ENCODE assay signal across 1 mouse cellular context in the genomic region with DNA sequence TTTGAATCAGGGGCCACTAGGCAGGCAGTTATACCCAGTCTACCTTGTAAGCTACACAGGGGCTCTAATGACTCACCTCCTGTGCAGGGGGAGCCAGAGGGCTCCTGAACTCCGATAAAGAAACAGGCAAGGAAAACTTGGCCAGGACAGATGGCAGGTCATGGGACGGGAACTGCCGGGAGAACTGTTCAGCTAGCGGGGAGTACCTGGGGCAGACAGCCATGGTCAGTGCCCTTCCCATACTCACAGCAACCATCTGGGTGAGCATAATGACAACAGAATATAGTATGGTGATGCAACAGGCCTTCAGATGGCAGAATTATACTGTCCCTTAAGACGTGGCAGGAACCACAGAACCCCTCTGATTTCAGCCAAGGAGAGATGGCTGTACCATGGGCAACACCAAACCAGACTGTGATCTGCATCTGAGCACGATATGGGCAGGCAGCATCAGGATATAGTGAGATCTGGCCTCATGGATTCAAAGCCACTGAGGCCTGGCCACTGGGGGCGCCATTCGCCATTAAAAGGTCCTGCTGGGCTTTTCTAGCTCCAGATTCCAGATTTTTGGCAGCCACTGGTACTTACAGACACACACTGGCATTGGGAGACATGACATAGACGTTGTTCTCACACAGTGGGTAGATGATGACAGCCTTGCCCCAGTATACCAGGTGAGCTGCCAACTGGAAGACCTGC.
TF ChIP-seq lines count a peak whose summit lies in the region.

No protein-coding gene starts in this region.

TF ChIP-seq in C2C12, 6 proteins besides CTCF, POLR2A, EP300 and RAD21:
- TF ChIP-seq MYOG (IDR thresholded peaks at IDR 0.05; ENCODE audit: control insufficient read depth, extremely low read depth, insufficient read length) (no peak), MYOD1 (IDR thresholded peaks at IDR 0.05; ENCODE audit: control insufficient read depth, insufficient read length, low read depth) (no peak), FOSL1 (IDR thresholded peaks at IDR 0.05; ENCODE audit: insufficient read depth, low read length, poor library complexity, severe bottlenecking) (no peak), MAX (IDR thresholded peaks at IDR 0.05) (no peak), CEBPB (IDR thresholded peaks at IDR 0.05; ENCODE audit: low read depth) (no peak), USF1 (IDR thresholded peaks at IDR 0.05; ENCODE audit: low read depth) (no peak)
